Mouse (Mus musculus) midbrain, postnatal 0 days (tissue): ENCODE measurements at regions not wholly inside any gene's neighbourhood (a gene's known extent, or its start where the extent isn't known, plus 50 kb on each side); places are given as distances from the start of the nearest gene placed in this dataset.

Experiments
- ATAC-seq: fragments of 200-750 bp; cut with Nextera tagmentation; 2 replicates; pipeline ENCODE4 v1.8.0; 2017; ENCODE audit warnings: moderate number of reproducible peaks, mild to moderate bottlenecking, moderate TSS enrichment, moderate library complexity; ENCODE audit not compliant: low FRiP score
- DNase-seq: peaks from one replicate; pipeline ENCODE4 v3.0.0-alpha.2; 2015; ENCODE audit warnings: low spot score
- H3K27ac ChIP-seq: fragments of 300-500 bp; sonication (generic); 2 replicates; pipeline ENCODE4 v1.5.1; 2014; ENCODE audit warnings: low read depth, mild to moderate bottlenecking, low read length, mixed read lengths
- H3K27me3 ChIP-seq: fragments of 300-500 bp; sonication (generic); 2 replicates; pipeline ENCODE4 v1.6.1; 2014; ENCODE audit warnings: low read length, control low read depth, mixed read lengths; ENCODE audit not compliant: insufficient read depth
- H3K36me3 ChIP-seq: fragments of 300-500 bp; sonication (generic); 2 replicates; pipeline ENCODE4 v1.6.1; 2014; ENCODE audit warnings: low read length, control low read depth, mixed read lengths; ENCODE audit not compliant: insufficient read depth
- H3K4me1 ChIP-seq: fragments of 300-500 bp; sonication (generic); 2 replicates; pipeline ENCODE4 v1.6.1; 2014; ENCODE audit warnings: mild to moderate bottlenecking, control low read depth, antibody characterized with exemption, low read length, mixed read lengths; ENCODE audit not compliant: insufficient read depth
- H3K4me2 ChIP-seq: fragments of 300-500 bp; sonication (generic); 2 replicates; pipeline ENCODE4 v1.6.1; 2014; ENCODE audit warnings: low read depth, mild to moderate bottlenecking, low read length, mixed read lengths; ENCODE audit not compliant: poor library complexity, severe bottlenecking
- H3K4me3 ChIP-seq: fragments of 300-500 bp; sonication (generic); 2 replicates; pipeline ENCODE4 v1.5.1; 2014; ENCODE audit warnings: low read depth, mild to moderate bottlenecking, low read length, moderate library complexity
- H3K9ac ChIP-seq: fragments of 300-500 bp; sonication (generic); replicated peaks from 2 replicates; pipeline ENCODE4 v1.6.1; 2014; ENCODE audit warnings: mild to moderate bottlenecking, low read length, moderate library complexity, mixed read lengths; ENCODE audit not compliant: poor library complexity, severe bottlenecking
- H3K9me3 ChIP-seq: fragments of 300-500 bp; sonication (generic); 2 replicates; pipeline ENCODE4 v1.6.1; 2016; ENCODE audit warnings: low read length, control low read depth
- CTCF ChIP-seq: IDR thresholded peaks from 2 replicates; pipeline ENCODE4 v1.5.1; 2016; ENCODE audit warnings: antibody characterized with exemption, mild to moderate bottlenecking
- WGBS: fragments of 180-500 bp; shearing (Covaris S2); extraction: QIAGEN DNeasy Blood & Tissue Kit; methylation state at CpG from one replicate; pipeline ENCODE4 v1.1.7; 2014; 5-methylcytosine and 5-hydroxymethylcytosine counted together

- DNase-seq (no peak), ATAC-seq (no peak)
- Histone ChIP-seq H3K9me3 (no peaks in the 10 kb centered on the region), H3K4me3 (no peak overlapping the region), H3K27me3 (no peaks in the 10 kb centered on the region), H3K4me2 (no peak overlapping the region), H3K36me3 (no peaks in the 10 kb centered on the region), H3K4me1 (0 out of 2 replicates have a peak, but pooled peaks cover 6% of the 10 kb centered on the region), H3K9ac (no peak overlapping the region), H3K27ac (no peak overlapping the region)
- no peak for TF ChIP-seq CTCF
- 56% methylated on average over 3 of the region's 3 CpGs for WGBS
Observed at GRCm38 (mm10) chr5:39417845-39418154, 337.5 kb downstream of the Hs3st1 start.

DNA sequence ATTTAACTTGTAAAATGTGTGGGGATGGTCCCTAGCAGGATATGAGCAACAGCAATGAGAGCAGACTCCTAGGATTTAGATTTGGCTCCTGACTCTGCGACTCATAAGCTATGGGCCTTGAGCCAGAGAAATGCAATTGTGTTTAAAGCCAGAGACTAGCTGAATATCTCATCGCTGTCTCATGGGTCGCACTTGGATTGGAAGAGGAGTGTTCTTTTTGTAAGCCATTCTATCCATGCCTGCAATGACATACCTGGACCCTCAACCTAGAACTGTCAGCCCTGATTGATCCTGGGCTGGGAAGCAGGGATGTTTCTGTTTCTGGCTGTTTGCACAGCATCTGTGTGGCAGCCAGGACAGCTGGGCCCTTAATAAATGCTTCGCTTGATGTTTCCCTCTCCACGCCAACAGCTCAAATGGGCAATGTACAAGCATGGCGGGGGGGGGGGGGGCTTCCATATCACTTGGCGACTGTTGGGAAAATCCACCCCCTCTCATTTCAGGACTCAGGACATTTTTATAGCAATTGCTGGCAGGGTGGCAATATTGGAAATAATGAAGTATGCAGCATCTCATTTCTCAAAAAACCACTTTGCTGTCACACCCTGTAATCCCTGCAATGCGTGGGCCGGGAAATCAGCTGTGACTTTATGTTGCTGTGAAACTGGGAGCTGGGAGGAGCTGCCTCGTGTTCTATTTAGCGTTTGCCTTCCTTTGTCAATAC, 338.0 kb downstream of the Hs3st1 start:
- WGBS: 43% methylated on average over 11 of the region's 11 CpGs
- Histone ChIP-seq H3K9me3 (no peaks in the 10 kb centered on the region), H3K4me2 (no peak overlapping the region), H3K9ac (no peak overlapping the region), H3K4me1 (0 out of 2 replicates have a peak, but pooled peaks cover 6% of the 10 kb centered on the region), H3K36me3 (no peaks in the 10 kb centered on the region), H3K27ac (no peak overlapping the region), H3K27me3 (no peaks in the 10 kb centered on the region), H3K4me3 (no peak overlapping the region)
- DNase-seq (peak; percentile 53), ATAC-seq (0 out of 2 replicates have a peak, but pooled peaks have one; percentile 20)
- TF ChIP-seq CTCF: no peak

- Histone ChIP-seq H3K27ac (no peak overlapping the region), H3K9me3 (no peaks in the 10 kb centered on the region), H3K36me3 (no peaks in the 10 kb centered on the region), H3K4me2 (no peak overlapping the region), H3K4me3 (no peak overlapping the region), H3K4me1 (0 out of 2 replicates have a peak, but pooled peaks cover 6% of the 10 kb centered on the region), H3K9ac (no peak overlapping the region), H3K27me3 (no peaks in the 10 kb centered on the region)
- WGBS: 46% methylated on average over 2 of the region's 2 CpGs
- no peak for DNase-seq
- TF ChIP-seq CTCF: no peak
- ATAC-seq: no peak
Observed at GRCm38 (mm10) chr5:39416597-39417023, 338.7 kb downstream of the Hs3st1 start.

DNA sequence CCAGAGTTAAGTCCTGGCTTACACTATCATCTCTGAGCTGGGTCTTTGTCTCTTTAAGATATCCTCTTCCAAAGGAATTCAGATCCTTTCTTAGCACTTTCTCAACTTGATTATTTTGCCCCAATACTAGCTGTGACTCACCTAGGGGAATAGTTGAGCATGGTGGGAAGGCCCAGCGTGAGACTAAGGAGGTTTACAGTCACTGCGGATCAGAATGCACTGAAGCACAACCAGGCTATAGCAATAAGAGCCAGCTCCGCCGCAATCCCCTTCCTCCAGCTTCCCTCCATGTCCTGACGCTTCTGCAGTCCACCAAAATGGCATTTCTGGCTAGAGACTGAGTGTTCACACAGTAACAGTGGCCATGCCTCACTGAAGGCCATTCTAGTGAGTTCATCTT, 342.5 kb downstream of the Hs3st1 start:
- ATAC-seq: no peak
- WGBS: 46% methylated on average over 5 of the region's 5 CpGs
- H3K4me2 ChIP-seq: no peak overlapping the region

DNA sequence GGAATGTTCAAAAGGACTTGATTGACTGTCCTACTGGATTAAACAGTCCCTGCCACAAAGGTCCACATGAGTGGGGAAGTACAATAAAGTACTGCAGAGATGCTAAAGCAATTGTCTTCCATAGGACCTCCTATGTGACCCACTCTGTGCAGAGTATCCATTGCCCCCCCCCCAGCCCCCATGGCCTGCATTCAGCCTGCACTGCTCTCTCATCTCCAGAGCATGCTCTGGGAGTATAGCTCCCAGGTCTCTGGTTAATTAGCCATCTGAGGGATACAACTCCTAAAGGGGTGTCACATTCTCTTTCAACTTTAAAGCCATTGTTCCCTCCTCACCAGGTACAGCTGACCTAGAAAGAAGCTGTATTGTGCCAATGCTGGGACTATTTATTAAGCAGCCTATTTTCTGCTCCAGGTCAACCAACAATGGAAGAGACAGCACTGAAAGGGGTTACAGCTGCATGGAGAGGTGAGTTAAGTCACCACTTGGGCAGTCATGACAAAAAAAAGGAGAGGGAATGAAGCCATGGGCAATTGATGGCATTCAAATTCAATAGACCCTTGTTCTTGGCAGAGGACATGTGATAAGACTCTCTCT, 364.8 kb downstream of the Hs3st1 start:
- Histone ChIP-seq H3K4me3 (no peak overlapping the region), H3K4me1 (no peaks in the 10 kb centered on the region), H3K9me3 (no peaks in the 10 kb centered on the region), H3K9ac (no peak overlapping the region), H3K27ac (no peak overlapping the region), H3K27me3 (no peaks in the 10 kb centered on the region), H3K4me2 (no peak overlapping the region), H3K36me3 (no peaks in the 10 kb centered on the region)
- no peak for TF ChIP-seq CTCF
- DNase-seq (no peak), ATAC-seq (no peak)

More for the DNA sequence above, 342.5 kb downstream of the Hs3st1 start:
- no peak for TF ChIP-seq CTCF
- Histone ChIP-seq H3K36me3 (no peaks in the 10 kb centered on the region), H3K4me3 (no peak overlapping the region), H3K9ac (no peak overlapping the region), H3K9me3 (no peaks in the 10 kb centered on the region), H3K27me3 (no peaks in the 10 kb centered on the region), H3K27ac (no peak overlapping the region), H3K4me1 (0 out of 2 replicates have a peak, but pooled peaks cover 5% of the 10 kb centered on the region)
- no peak for DNase-seq

GRCm38 (mm10) chr5:39384410-39384809, 370.9 kb downstream of the Hs3st1 start:
- H3K4me1 ChIP-seq: no peaks in the 10 kb centered on the region
- no peaks in the 10 kb centered on the region for H3K27me3 ChIP-seq
- H3K4me3 ChIP-seq: no peak overlapping the region
- no peak for DNase-seq
- no peak for TF ChIP-seq CTCF
- H3K27ac ChIP-seq: no peak overlapping the region
- no peaks in the 10 kb centered on the region for H3K36me3 ChIP-seq
- H3K9ac ChIP-seq: no peak overlapping the region
- no peaks in the 10 kb centered on the region for H3K9me3 ChIP-seq
- WGBS: 90% methylated on average over 2 of the region's 2 CpGs
- no peak overlapping the region for H3K4me2 ChIP-seq
- ATAC-seq: no peak
